ENCODE assay signal across 16 mouse cellular contexts in the genomic region with DNA sequence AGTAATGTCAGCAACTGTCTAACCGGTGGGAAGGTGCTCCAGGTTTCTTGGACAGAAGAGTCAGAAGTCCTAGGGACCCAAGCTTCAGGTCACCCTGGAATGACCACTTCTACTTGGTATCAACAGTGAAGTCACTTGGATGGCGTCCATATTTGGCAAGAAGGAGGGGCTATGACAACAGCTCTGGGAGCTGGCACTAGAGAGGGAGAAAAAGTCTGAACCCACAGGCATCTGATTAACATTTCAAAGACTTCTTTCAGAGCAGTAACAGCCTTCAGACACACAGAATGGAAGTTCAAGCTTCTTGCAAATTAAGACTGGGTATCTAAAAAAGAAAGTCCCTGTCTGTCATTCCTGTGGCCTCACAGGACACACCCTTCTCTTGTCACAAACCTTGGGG.
DNase-seq lines count a peak whose midpoint lies in the region; ATAC-seq and TF ChIP-seq lines count a peak whose summit lies in the region.
"Had no signal": no experiment of that assay in that cellular context is flagged by ENCODE, and none has a peak within 500 bp of the region (broad histone marks: within the 10 kb centered on the region; RNA-seq: fewer than 3 reads in every experiment).

No protein-coding gene starts in this region.

- no peak overlapping the region for H3K4me3 ChIP-seq in stomach, embryonic 15.5 days (replicated peaks)
- no peak overlapping the region for H3K4me3 ChIP-seq in stomach, postnatal 0 days (ENCODE audit: low read depth, low read length)
- no peak overlapping the region for H3K4me3 ChIP-seq in kidney, embryonic 14.5 days (ENCODE audit: low read length)
- H3K4me3 ChIP-seq: forebrain, embryonic 13.5 days; hindbrain, embryonic 15.5 days; limb, embryonic 15.5 days; neural tube, embryonic 13.5 days had no signal

- no peak overlapping the region for H3K9ac ChIP-seq in stomach, embryonic 15.5 days
- H3K9ac ChIP-seq in stomach, postnatal 0 days (ENCODE audit: low read length) = no peak overlapping the region
- H3K9ac ChIP-seq in kidney, embryonic 14.5 days (ENCODE audit: low read depth, low read length) = no peak overlapping the region
- H3K9ac ChIP-seq: forebrain, embryonic 13.5 days; hindbrain, embryonic 15.5 days; limb, embryonic 15.5 days; neural tube, embryonic 13.5 days had no signal

- H3K27me3 ChIP-seq in stomach, embryonic 15.5 days (replicated peaks) = no peaks in the 10 kb centered on the region
- no peaks in the 10 kb centered on the region for H3K27me3 ChIP-seq in stomach, postnatal 0 days (ENCODE audit: control insufficient read depth, insufficient read depth, low read length)
- no peaks in the 10 kb centered on the region for H3K27me3 ChIP-seq in kidney, embryonic 14.5 days (ENCODE audit: control insufficient read depth, insufficient read depth, low read length)
- H3K27me3 ChIP-seq: forebrain, embryonic 13.5 days; hindbrain, embryonic 15.5 days; neural tube, embryonic 13.5 days had no signal

- no peaks in the 10 kb centered on the region for H3K9me3 ChIP-seq in stomach, embryonic 15.5 days
- H3K9me3 ChIP-seq in stomach, postnatal 0 days (ENCODE audit: control insufficient read depth, low read length) = no peaks in the 10 kb centered on the region
- no peaks in the 10 kb centered on the region for H3K9me3 ChIP-seq in kidney, embryonic 14.5 days (ENCODE audit: control insufficient read depth, low read length)
- H3K9me3 ChIP-seq: forebrain, embryonic 13.5 days; hindbrain, embryonic 15.5 days; limb, embryonic 15.5 days had no signal

- no peak for ATAC-seq in stomach, embryonic 15.5 days (ENCODE audit: insufficient read depth, low FRiP score, low read depth)
- no peak for ATAC-seq in stomach, postnatal 0 days (ENCODE audit: low FRiP score, low TSS enrichment)
- no peak for ATAC-seq in kidney, embryonic 14.5 days (ENCODE audit: low FRiP score, low TSS enrichment)
- ATAC-seq: forebrain, embryonic 13.5 days; intestine, embryonic 16.5 days had no signal

- TF ChIP-seq EP300 in stomach, postnatal 0 days (optimal IDR thresholded peaks at IDR 0.05) = no peak

- H3K4me2 ChIP-seq in stomach, embryonic 15.5 days = no peak overlapping the region
- no peak overlapping the region for H3K4me2 ChIP-seq in stomach, postnatal 0 days (replicated peaks; ENCODE audit: low read depth)
- no peak overlapping the region for H3K4me2 ChIP-seq in kidney, embryonic 14.5 days (replicated peaks; ENCODE audit: low read depth, low read length)
- H3K4me2 ChIP-seq: forebrain, embryonic 13.5 days; heart, embryonic 11.5 days; hindbrain, embryonic 15.5 days; limb, embryonic 15.5 days; neural tube, embryonic 13.5 days had no signal

- DNase-seq in adrenal gland, postnatal 10 days = peak; percentile 13
- no peak for DNase-seq in adrenal gland, adult 8-10 months
- no peak for DNase-seq in stomach, postnatal 0 days (ENCODE audit: low spot score)
- DNase-seq in kidney, postnatal 4 days = peak; percentile 25 to 45
- no peak for DNase-seq in layer of hippocampus, adult 9-11 months
- no peak for DNase-seq in urinary bladder, adult 2 months (ENCODE audit: low spot score)
- DNase-seq: cerebellum, adult 18-20 months; thymus, postnatal 4 days had no signal

- H3K36me3 ChIP-seq in stomach, embryonic 15.5 days = no peaks in the 10 kb centered on the region
- H3K36me3 ChIP-seq in stomach, postnatal 0 days (ENCODE audit: control insufficient read depth, insufficient read depth, low read length) = no peaks in the 10 kb centered on the region
- H3K36me3 ChIP-seq in kidney, embryonic 14.5 days (ENCODE audit: control insufficient read depth, insufficient read depth, low read length) = no peaks in the 10 kb centered on the region
- H3K36me3 ChIP-seq: hindbrain, embryonic 15.5 days; limb, embryonic 15.5 days; neural tube, embryonic 13.5 days had no signal

- no peak for TF ChIP-seq CTCF in stomach, postnatal 0 days (IDR thresholded peaks at IDR 0.05; ENCODE audit: low read depth)

- H3K27ac ChIP-seq in stomach, embryonic 15.5 days = 0 out of 2 replicates have a peak overlapping the region, but pooled peaks have one; percentile 24
- H3K27ac ChIP-seq in stomach, postnatal 0 days (replicated peaks) = no peak overlapping the region
- peak overlapping the region; percentile 72 for H3K27ac ChIP-seq in kidney, embryonic 14.5 days (ENCODE audit: low read depth, low read length)
- H3K27ac ChIP-seq: forebrain, embryonic 13.5 days; hindbrain, embryonic 15.5 days; limb, embryonic 15.5 days; neural tube, embryonic 13.5 days had no signal

- 78% methylated on average over 2 of the region's 2 CpGs for WGBS in stomach, embryonic 15.5 days
- WGBS in stomach, postnatal 0 days = 89% methylated on average over 2 of the region's 2 CpGs
- 77% methylated on average over 2 of the region's 2 CpGs for WGBS in kidney, embryonic 14.5 days

- H3K4me1 ChIP-seq in stomach, embryonic 15.5 days = peaks cover 7% of the 10 kb centered on the region; the same call in 1 of the 2 replicates
- no peaks in the 10 kb centered on the region for H3K4me1 ChIP-seq in stomach, postnatal 0 days (replicated peaks; ENCODE audit: control insufficient read depth, insufficient read depth)
- no peaks in the 10 kb centered on the region for H3K4me1 ChIP-seq in kidney, embryonic 14.5 days (ENCODE audit: control insufficient read depth, insufficient read depth, low read length)
- H3K4me1 ChIP-seq: hindbrain, embryonic 15.5 days; limb, embryonic 15.5 days; neural tube, embryonic 13.5 days had no signal

Comparison
In these comparisons a context has a peak if more than half of its experiments do, and no peak if none do; other contexts are left out.
1. DNase-seq: peak in adrenal gland, postnatal 10 days (single experiment) and kidney, postnatal 4 days (2 of 2); none in adrenal gland, adult 8-10 months (single experiment), stomach, postnatal 0 days (single experiment), layer of hippocampus, adult 9-11 months (single experiment) and urinary bladder, adult 2 months (single experiment).